Mouse (Mus musculus) bone marrow, adult 2 months (tissue): ENCODE data around the gene Apoa2.

ENCODE experiments used
- CTCF ChIP-seq: fragments of 200-500 bp; IDR thresholded peaks from 2 replicates; pipeline ENCODE4 v1.5.1; 2011; ENCODE audit warnings: low read length, control low read depth; ENCODE audit not compliant: control insufficient read depth, insufficient read depth
- POLR2A ChIP-seq: fragments of 200-500 bp; IDR thresholded peaks from 2 replicates; pipeline ENCODE4 v1.6.1; 2011; ENCODE audit warnings: low read depth, mild to moderate bottlenecking, control low read depth, low read length, borderline replicate concordance; ENCODE audit not compliant: control insufficient read depth

GRCm38 (mm10) chr1:171203471-171204248 is 21.2 kb upstream of the Apoa2 start:
- TF ChIP-seq POLR2A (no peak), CTCF (no peak)
